Mouse (Mus musculus) macrophage (primary cell): Measurements from ENCODE around the gene Acsbg2. TPM values are rescaled to one million over a fixed set of nuclear protein-coding genes. Genes with fewer than 3 reads are reported as not detected.

Experiments used
- H3K27ac ChIP-seq: fragments of 350-480 bp; formaldehyde crosslinking; 2 replicates; pipeline ENCODE4 v1.9.0; 2021
- H3K36me3 ChIP-seq: fragments of 350-480 bp; formaldehyde crosslinking; 2 replicates; pipeline ENCODE4 v1.9.0; 2021; ENCODE audit errors: inconsistent target
- H3K4me3 ChIP-seq: fragments of 350-480 bp; formaldehyde crosslinking; 2 replicates; pipeline ENCODE4 v1.9.0; 2021; ENCODE audit errors: inconsistent target
- H3K79me2 ChIP-seq: fragments of 350-480 bp; formaldehyde crosslinking; 2 replicates; pipeline ENCODE4 v1.9.0; 2021; ENCODE audit errors: inconsistent target
- whole genome bisulfite sequencing: methylation state at CpG from one replicate; pipeline ENCODE4 v1.1.7; 2026; ENCODE audit warnings: inconsistent platforms; ENCODE audit not compliant: missing documents; 5-methylcytosine and 5-hydroxymethylcytosine counted together
- polyA plus RNA-seq: library from polyadenylated mRNA; stranded (reverse); fragments of 250-400 nt; gene quantifications from 3 replicates; pipeline ENCODE4 v1.2.4, GENCODE M21; 2018; ENCODE audit warnings: inconsistent platforms

Gene Acsbg2
- polyA plus RNA-seq, 1 experiment from 2014 or later = not detected

GRCm38 (mm10) chr17:56855421-56855820 is 18.8 kb downstream of the Acsbg2 start:
- H3K36me3 ChIP-seq = no peaks in the 10 kb centered on the region
- H3K4me3 ChIP-seq = no peak overlapping the region
- H3K79me2 ChIP-seq = no peaks in the 10 kb centered on the region
- 24% methylated on average over 3 of the region's 3 CpGs for WGBS
- no peak overlapping the region for H3K27ac ChIP-seq

GRCm38 (mm10) chr17:56851167-56851566 is 23.1 kb downstream of the Acsbg2 start:
- Histone ChIP-seq H3K4me3 (no peak overlapping the region), H3K36me3 (no peaks in the 10 kb centered on the region), H3K79me2 (no peaks in the 10 kb centered on the region), H3K27ac (no peak overlapping the region)
- WGBS = 86% methylated on average over 3 of the region's 3 CpGs

GRCm38 (mm10) chr17:56849710-56850109 is 24.5 kb downstream of the Acsbg2 start:
- WGBS = 92% methylated on average over 13 of the region's 13 CpGs
- Histone ChIP-seq H3K4me3 (no peak overlapping the region), H3K79me2 (no peaks in the 10 kb centered on the region), H3K36me3 (no peaks in the 10 kb centered on the region), H3K27ac (no peak overlapping the region)

GRCm38 (mm10) chr17:56848785-56849184 is 25.5 kb downstream of the Acsbg2 start:
- no peak overlapping the region for H3K27ac ChIP-seq
- no peak overlapping the region for H3K4me3 ChIP-seq
- H3K36me3 ChIP-seq = no peaks in the 10 kb centered on the region
- no peaks in the 10 kb centered on the region for H3K79me2 ChIP-seq
- 77% methylated on average over 5 of the region's 5 CpGs for WGBS

GRCm38 (mm10) chr17:56843678-56844077 is 30.6 kb downstream of the Acsbg2 start:
- H3K27ac ChIP-seq = no peak overlapping the region

GRCm38 (mm10) chr17:56842173-56842572 is 32.1 kb downstream of the Acsbg2 start:
- no peak overlapping the region for H3K4me3 ChIP-seq
- H3K79me2 ChIP-seq = no peaks in the 10 kb centered on the region
- whole genome bisulfite sequencing = 35% methylated on average over 5 of the region's 5 CpGs
- no peaks in the 10 kb centered on the region for H3K36me3 ChIP-seq
- H3K27ac ChIP-seq = no peak overlapping the region

More at GRCm38 (mm10) chr17:56843678-56844077, 30.6 kb downstream of the Acsbg2 start:
- WGBS = 47% methylated on average over 5 of the region's 5 CpGs
- Histone ChIP-seq H3K79me2 (no peaks in the 10 kb centered on the region), H3K4me3 (no peak overlapping the region), H3K36me3 (no peaks in the 10 kb centered on the region)

- no peaks in the 10 kb centered on the region for H3K79me2 ChIP-seq
- H3K27ac ChIP-seq = no peak overlapping the region
- H3K36me3 ChIP-seq = no peaks in the 10 kb centered on the region
- WGBS = 93% methylated on average over 7 of the region's 7 CpGs
- H3K4me3 ChIP-seq = no peak overlapping the region
Measured at GRCm38 (mm10) chr17:56840524-56840923, 33.7 kb downstream of the Acsbg2 start.

GRCm38 (mm10) chr17:56836336-56836735 is 37.9 kb downstream of the Acsbg2 start:
- H3K4me3 ChIP-seq = no peak overlapping the region
- H3K27ac ChIP-seq = no peak overlapping the region
- H3K36me3 ChIP-seq = no peaks in the 10 kb centered on the region
- no peaks in the 10 kb centered on the region for H3K79me2 ChIP-seq
- 94% methylated on average over 8 of the region's 8 CpGs for WGBS

GRCm38 (mm10) chr17:56833381-56833780 is 40.9 kb downstream of the Acsbg2 start:
- 100% methylated on average over 1 of the region's 1 CpGs for WGBS
- H3K79me2 ChIP-seq = no peaks in the 10 kb centered on the region
- H3K4me3 ChIP-seq = no peak overlapping the region
- no peaks in the 10 kb centered on the region for H3K36me3 ChIP-seq
- H3K27ac ChIP-seq = no peak overlapping the region

GRCm38 (mm10) chr17:56832918-56833317 is 41.3 kb downstream of the Acsbg2 start:
- H3K4me3 ChIP-seq = no peak overlapping the region
- no peaks in the 10 kb centered on the region for H3K79me2 ChIP-seq
- no peak overlapping the region for H3K27ac ChIP-seq
- no peaks in the 10 kb centered on the region for H3K36me3 ChIP-seq
- WGBS = 88% methylated on average over 1 of the region's 1 CpGs

- H3K79me2 ChIP-seq = no peaks in the 10 kb centered on the region
- H3K4me3 ChIP-seq = peak overlapping the region; percentile 16; the same call in 1 of the 2 replicates
- under 1% methylated on average over 36 of the region's 42 CpGs for WGBS
- H3K36me3 ChIP-seq = no peaks in the 10 kb centered on the region
- H3K27ac ChIP-seq = no peak overlapping the region
Measured at GRCm38 (mm10) chr17:56831111-56831816, 43.0 kb downstream of the Acsbg2 start.

- Histone ChIP-seq H3K4me3 (peak within 1 kb of the TSS; percentile 16; the same call in 1 of the 2 replicates), H3K27ac (no peak within 1 kb of the TSS), H3K36me3 (no peaks in the 10 kb centered on the region), H3K79me2 (no peaks in the 10 kb centered on the region)
- WGBS = 1% methylated on average over 37 of the region's 62 CpGs
Measured at GRCm38 (mm10) chr17:56830411-56831110, 43.7 kb downstream of the Acsbg2 start, which contains the start of gene Rfx2. Gene Rfx2 (minus strand): TSS chr17:56831013.

- Histone ChIP-seq H3K27ac (no peak overlapping the region), H3K79me2 (no peaks in the 10 kb centered on the region), H3K36me3 (no peaks in the 10 kb centered on the region), H3K4me3 (no peak overlapping the region)
- 17% methylated on average over 27 of the region's 27 CpGs for WGBS
Measured at GRCm38 (mm10) chr17:56829795-56830194, 44.5 kb downstream of the Acsbg2 start.

- H3K4me3 ChIP-seq = no peak overlapping the region
- 75% methylated on average over 11 of the region's 11 CpGs for WGBS
- H3K27ac ChIP-seq = no peak overlapping the region
- H3K79me2 ChIP-seq = no peaks in the 10 kb centered on the region
- no peaks in the 10 kb centered on the region for H3K36me3 ChIP-seq
Measured at GRCm38 (mm10) chr17:56829171-56829570, 45.1 kb downstream of the Acsbg2 start.

- Histone ChIP-seq H3K79me2 (no peaks in the 10 kb centered on the region), H3K27ac (no peak overlapping the region), H3K36me3 (no peaks in the 10 kb centered on the region), H3K4me3 (no peak overlapping the region)
- 100% methylated on average over 1 of the region's 2 CpGs for WGBS
Measured at GRCm38 (mm10) chr17:56826718-56827117, 47.5 kb downstream of the Acsbg2 start.
